Mouse (Mus musculus): ENCODE data around the gene Inf2. TPM values are rescaled to one million over a fixed set of nuclear protein-coding genes. Genes with fewer than 3 reads are reported as not detected.

Inf2 gene
- polyA plus RNA-seq, 1 experiment from 2014 or later, result 4.3 TPM

Small RNA genes within 50 kb of the gene (microRNA-seq; reads per million reads assigned to microRNA genes)
- 0.51 reads per million for gene Mir6939

Other genes starting within 250 kb of the Inf2 start
- 0.41 and 0.60 TPM in 2 replicates for gene A530016L24Rik, start 99.3 kb upstream of the Inf2 start, polyA plus RNA-seq (2014; fragmentation: Nextera tagmentation; extraction: Ambion mirVana)
- 3.1 and 3.3 TPM in 2 replicates for gene Tmem179, start 72.0 kb upstream of the Inf2 start, polyA plus RNA-seq (2014; fragmentation: Nextera tagmentation; extraction: Ambion mirVana)
- gene Adssl1, start 31.3 kb downstream of the Inf2 start, polyA plus RNA-seq (2014; fragmentation: Nextera tagmentation; extraction: Ambion mirVana), result 1.8 and 2.0 TPM in 2 replicates
- gene Siva1, start 55.9 kb downstream of the Inf2 start, polyA plus RNA-seq (2014; fragmentation: Nextera tagmentation; extraction: Ambion mirVana), result 315 and 324 TPM in 2 replicates
- 56.2 and 58.8 TPM in 2 replicates for gene Akt1, start 86.1 kb downstream of the Inf2 start, polyA plus RNA-seq (2014; fragmentation: Nextera tagmentation; extraction: Ambion mirVana)
- gene Zbtb42, start 90.0 kb downstream of the Inf2 start, polyA plus RNA-seq (2014; fragmentation: Nextera tagmentation; extraction: Ambion mirVana), result 9.4 and 9.8 TPM in 2 replicates
- gene Cep170b, start 131.7 kb downstream of the Inf2 start, polyA plus RNA-seq (2014; fragmentation: Nextera tagmentation; extraction: Ambion mirVana), result 15.9 and 18.3 TPM in 2 replicates
- 12.6 and 13.0 TPM in 2 replicates for gene Pld4, start 171.9 kb downstream of the Inf2 start, polyA plus RNA-seq (2014; fragmentation: Nextera tagmentation; extraction: Ambion mirVana)
- 2.9 and 3.1 TPM in 2 replicates for gene Ahnak2, start 213.9 kb downstream of the Inf2 start, polyA plus RNA-seq (2014; fragmentation: Nextera tagmentation; extraction: Ambion mirVana)
- gene Clba1, start 220.2 kb downstream of the Inf2 start, polyA plus RNA-seq (2014; fragmentation: Nextera tagmentation; extraction: Ambion mirVana), result 4.3 and 7.0 TPM in 2 replicates
- 116 and 126 TPM in 2 replicates for gene Cdca4, start 240.6 kb downstream of the Inf2 start, polyA plus RNA-seq (2014; fragmentation: Nextera tagmentation; extraction: Ambion mirVana)

Data from intestine, embryonic 14.5 days (tissue).